Mouse (Mus musculus): Measurements from ENCODE around the gene Slc22a14.

Gene Slc22a14

GRCm38 (mm10) chr9:119357331-119358057 lies 7.9 kb downstream of the Slc22a14 start, which contains the start of gene Xylb:
Gene Xylb (plus strand): TSS chr9:119357381.
- DNase-seq (ENCODE audit: low read depth, low spot score) = peak; percentile 60

DNA sequence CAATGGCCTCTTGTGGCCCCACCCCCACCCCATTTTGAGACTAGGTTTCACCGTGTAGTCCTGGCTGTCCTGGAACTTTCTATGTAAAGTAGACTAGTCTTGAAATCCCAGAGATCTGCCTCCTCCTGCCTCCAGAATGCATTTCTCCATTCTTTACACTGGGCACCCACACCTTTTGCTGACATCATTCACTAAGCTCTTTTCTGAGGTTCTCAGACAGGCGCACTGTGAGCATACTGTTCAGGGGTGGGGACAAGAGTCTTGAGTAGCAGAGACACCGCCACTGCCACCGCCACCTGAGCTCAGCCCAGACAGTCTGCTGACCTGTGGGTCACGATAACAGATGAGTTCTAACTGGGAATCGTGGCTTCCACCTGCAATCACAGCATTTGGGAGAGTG lies 9.4 kb downstream of the Slc22a14 start:
- DNase-seq (ENCODE audit: low read depth, low spot score) = no peak

DNA sequence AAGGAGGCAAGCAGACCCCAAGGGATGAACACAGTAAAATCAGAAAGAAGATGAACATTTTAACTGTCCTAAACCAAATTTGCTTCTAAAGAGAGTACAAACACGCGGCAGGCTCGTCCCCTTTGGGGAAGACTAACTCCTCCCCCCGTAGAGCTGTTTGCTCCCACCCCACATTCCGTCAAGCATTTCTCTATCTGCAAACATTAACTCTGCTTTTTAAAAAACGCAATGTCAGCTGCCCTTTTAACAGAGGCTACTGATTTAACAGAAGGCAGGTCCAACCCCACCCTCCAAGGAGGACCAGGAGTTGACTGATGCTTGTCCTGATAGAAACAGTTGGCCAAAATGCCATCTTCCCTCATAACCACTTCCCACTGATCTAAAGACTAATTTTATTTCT lies 11.4 kb downstream of the Slc22a14 start:
- DNase-seq (ENCODE audit: low read depth, low spot score) = no peak

DNA sequence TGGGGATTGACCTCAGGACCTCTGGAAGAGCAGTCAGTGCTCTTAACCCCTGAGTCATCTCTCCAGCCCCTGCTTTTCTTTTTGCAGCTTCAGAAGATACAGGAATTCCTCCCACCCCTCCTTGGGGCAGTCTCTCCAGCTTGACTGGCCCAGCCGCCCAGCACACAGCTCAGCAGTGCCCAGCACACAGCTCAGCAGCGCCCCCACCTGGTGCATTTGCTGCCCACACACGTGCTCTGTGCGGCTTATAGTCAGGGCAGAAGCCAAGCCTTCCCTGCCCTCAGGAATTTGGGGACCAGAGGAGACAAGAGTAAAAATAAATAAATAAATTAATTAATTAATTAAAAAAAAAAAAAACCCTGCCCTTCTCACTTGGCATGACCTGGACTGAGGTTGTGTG lies 13.3 kb downstream of the Slc22a14 start:
- peak; percentile 68 for DNase-seq (ENCODE audit: low read depth, low spot score)

- DNase-seq (ENCODE audit: low read depth, low spot score) = no peak
Observed at GRCm38 (mm10) chr9:119350947-119351705, 14.2 kb downstream of the Slc22a14 start.

GRCm38 (mm10) chr9:119350531-119350930 lies 14.8 kb downstream of the Slc22a14 start:
- no peak for DNase-seq (ENCODE audit: low read depth, low spot score)

GRCm38 (mm10) chr9:119346376-119346775 lies 19.0 kb downstream of the Slc22a14 start:
- no peak for DNase-seq (ENCODE audit: low read depth, low spot score)

- DNase-seq (ENCODE audit: low read depth, low spot score) = no peak
Observed at GRCm38 (mm10) chr9:119342728-119343127, 22.6 kb downstream of the Slc22a14 start.

DNA sequence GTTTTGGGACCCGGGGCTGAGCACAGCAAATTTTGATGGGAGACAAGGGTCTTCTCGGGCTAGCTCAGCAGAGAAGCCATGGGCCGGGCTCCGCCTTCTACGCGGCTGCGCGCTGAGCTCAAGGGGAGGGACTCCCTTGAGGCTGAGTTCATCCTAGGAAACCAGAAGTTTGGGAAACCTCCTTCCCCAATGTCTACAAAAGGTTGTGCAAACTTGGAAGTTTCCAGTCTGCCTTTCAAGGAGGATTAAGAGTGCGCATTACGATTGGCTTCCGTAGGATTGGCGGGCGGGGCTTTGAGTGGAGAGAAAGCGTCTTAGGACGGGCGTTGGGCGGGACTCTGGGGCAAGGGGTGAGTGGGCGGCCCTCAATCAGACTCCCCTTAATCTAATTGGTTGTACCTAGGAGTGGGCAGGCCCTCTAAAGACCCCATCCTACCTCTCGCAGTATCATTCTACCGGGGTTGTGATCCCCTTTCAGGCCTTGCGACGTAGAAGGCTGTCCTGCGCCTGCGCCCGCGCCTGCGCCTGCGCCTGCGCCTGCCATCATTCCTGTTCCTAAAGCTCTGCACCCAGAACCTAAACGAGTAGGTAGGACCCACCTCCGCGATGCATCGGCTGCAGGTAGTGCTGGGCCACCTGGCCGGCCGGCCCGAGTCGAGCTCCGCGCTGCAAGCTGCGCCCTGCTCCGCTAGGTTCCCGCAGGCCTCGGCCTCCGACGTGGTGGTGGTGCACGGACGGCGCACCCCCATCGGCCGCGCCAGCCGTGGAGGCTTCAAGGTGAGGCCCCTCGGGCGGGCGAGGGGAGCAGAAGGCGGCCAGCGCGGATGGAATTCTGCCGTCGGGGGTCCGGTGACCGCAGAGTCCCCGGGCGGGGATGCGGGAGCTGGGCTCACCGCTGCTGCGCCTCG lies 24.2 kb downstream of the Slc22a14 start, which contains the start of gene Myd88:
TSS of gene Myd88 (minus strand) at position 503 of the 908 bp plus-strand sequence.
- peak; percentile 97 for DNase-seq (ENCODE audit: low read depth, low spot score)

DNA sequence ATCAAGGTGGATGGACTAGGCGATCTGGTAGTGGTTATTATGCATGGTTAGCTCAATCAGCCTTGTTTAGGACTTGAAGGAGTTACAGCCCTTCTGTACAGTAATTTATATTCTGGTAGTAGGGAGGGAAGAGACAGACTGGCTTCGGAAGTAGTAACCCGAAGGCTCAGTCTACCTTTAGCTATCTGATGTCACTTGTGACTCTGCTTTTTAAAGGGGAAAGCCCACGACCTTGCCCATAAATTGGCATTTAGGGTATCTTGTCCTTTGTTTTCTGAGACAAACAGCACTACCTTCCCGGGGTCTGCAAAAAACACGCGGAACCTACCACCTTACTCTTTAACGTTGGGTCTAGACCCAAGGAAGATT lies 25.2 kb downstream of the Slc22a14 start:
- DNase-seq (ENCODE audit: low read depth, low spot score) = no peak

DNA sequence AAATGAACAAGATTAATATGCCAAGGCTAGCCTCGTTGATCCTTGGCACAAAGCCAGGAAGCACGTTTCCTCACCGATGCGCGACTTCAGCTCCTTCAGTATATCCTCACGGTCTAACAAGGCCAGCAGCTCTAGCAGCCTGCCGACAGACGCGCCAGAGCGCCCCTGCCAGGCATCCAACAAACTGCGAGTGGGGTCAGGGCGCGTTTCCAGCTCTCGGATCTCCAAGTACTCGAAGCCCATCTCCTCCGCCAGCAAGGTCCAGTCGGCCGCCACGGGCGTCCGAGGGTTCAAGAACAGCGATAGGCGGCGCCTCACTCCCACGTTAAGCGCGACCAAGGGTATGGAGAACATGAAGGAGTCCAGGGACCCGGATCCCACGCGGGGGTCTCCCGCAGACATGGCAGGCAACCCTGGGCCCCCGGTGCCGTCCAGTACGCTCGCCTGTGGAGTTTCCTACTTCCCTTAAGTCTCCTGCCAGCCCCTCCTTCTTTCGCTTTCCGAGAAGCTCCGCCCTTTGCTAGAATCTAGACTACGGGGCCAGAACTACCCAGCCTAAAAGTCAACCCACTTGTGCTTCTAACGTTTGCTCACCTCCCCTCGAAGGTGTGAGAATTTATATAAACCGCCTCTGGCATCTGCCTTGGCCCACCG lies 25.7 kb downstream of the Slc22a14 start, which contains the start of gene Acaa1a:
TSS of gene Acaa1a (plus strand) at position 119 of the 654 bp plus-strand sequence.
- DNase-seq (ENCODE audit: low read depth, low spot score) = peak; percentile 63

GRCm38 (mm10) chr9:119339106-119339505 lies 26.2 kb downstream of the Slc22a14 start:
- DNase-seq (ENCODE audit: low read depth, low spot score) = no peak

DNA sequence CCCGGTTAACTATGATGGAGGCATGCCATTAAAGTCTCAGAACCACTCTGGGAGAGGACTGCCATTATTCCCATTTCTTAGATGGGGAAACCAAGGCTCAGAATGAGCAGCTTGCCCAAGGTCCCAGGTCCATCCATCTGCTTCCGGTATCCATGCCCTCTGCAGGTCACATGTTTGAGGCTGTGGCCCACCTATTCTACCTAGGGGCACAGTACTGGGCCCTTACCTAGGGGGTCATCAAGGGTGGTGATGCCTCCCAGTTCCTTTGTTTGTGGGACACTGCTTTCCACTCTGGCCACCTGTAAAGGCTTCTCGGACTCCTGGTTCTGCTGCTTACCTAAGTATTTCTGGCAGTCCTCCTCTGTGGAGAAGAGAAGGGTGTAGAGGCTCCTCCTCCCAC lies 27.0 kb downstream of the Slc22a14 start:
- DNase-seq (ENCODE audit: low read depth, low spot score) = no peak

GRCm38 (mm10) chr9:119337842-119338241 lies 27.5 kb downstream of the Slc22a14 start:
- DNase-seq (ENCODE audit: low read depth, low spot score) = no peak

- DNase-seq (ENCODE audit: low read depth, low spot score) = no peak
Observed at GRCm38 (mm10) chr9:119335571-119335970, 29.8 kb downstream of the Slc22a14 start.

- no peak for DNase-seq (ENCODE audit: low read depth, low spot score)
Observed at GRCm38 (mm10) chr9:119334834-119335233, 30.5 kb downstream of the Slc22a14 start.

- DNase-seq (ENCODE audit: low read depth, low spot score) = peak; percentile 78
Observed at GRCm38 (mm10) chr9:119334324-119334723, 31.0 kb downstream of the Slc22a14 start.

GRCm38 (mm10) chr9:119330186-119330963 lies 35.0 kb downstream of the Slc22a14 start:
- DNase-seq (ENCODE audit: low read depth, low spot score) = peak; percentile 53

DNA sequence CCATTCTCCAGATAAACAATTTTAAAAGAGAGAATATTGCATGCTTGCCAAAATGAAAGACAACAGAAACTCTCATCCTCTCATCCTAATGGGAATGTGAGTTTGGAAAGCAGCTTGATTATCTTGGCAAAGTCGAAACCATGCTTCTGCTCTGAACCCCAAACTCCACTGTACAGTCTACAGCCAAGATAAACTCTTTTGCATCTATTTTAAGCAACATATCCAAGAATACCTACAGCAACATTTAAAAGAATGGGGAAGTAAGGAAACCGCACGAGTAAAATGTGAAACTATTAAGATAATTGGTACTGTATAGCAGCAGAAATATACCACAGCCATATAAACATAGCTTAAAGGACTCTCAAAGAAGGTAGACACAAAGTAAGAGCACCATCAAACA lies 36.9 kb downstream of the Slc22a14 start:
- DNase-seq (ENCODE audit: low read depth, low spot score) = no peak

DNA sequence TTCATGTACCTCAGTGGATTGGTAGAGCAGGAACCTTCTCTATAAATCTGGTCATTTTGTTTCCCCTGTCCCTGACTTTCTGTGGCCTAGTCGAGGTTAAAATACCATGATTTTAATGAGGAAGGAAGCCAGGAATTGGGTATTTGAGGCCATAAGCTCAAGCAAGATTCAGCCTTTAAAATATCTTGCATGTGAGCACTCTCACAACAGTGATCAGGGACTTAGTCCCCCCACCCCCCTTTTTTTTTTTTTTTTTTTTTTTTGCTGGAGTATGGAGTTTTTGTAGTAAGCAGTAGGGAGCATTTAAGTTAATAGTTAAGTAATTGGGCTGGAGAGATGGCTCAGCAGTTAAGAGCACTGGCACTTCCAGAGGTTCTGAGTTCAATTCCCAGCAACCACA lies 41.2 kb downstream of the Slc22a14 start:
- no peak for DNase-seq (ENCODE audit: low read depth, low spot score)

Measured in skeletal muscle tissue, adult 2 months (tissue).